Mouse (Mus musculus) kidney, postnatal 4 days (tissue): ENCODE results near the gene Nr6a1.
A peak's percentile ranks its signal among the peaks of the same experiment; 100 is the strongest.

Source experiments
- DNase-seq, 2 experiments: peaks; one replicate each; pipeline ENCODE4 v3.0.0; 2021; ENCODE audit warnings: mixed read lengths in 2 of 2

The Nr6a1 gene

DNA sequence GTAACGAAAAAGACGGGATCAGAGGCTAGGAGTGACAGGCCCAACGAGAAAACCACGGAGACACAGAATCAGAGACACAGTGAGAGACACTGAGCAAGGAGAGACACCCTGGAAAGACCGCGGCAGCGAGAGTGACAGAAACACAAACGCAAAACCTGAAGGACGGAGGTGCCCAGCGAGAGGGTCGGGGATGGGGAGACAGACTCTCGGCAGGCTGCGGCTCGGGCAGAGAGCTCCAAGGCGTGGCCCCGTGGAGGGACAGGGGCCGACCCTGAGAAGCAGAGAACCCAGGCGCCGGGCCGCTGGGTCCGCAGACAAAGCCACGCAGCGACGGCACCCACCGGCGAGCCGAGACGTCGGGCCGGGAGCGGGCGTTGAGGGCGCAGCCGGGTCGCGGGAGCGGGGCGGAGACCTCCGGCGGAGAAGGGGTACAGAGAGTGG is 216.0 kb downstream of the Nr6a1 start:
- peak; percentile 25 to 37 for DNase-seq

DNA sequence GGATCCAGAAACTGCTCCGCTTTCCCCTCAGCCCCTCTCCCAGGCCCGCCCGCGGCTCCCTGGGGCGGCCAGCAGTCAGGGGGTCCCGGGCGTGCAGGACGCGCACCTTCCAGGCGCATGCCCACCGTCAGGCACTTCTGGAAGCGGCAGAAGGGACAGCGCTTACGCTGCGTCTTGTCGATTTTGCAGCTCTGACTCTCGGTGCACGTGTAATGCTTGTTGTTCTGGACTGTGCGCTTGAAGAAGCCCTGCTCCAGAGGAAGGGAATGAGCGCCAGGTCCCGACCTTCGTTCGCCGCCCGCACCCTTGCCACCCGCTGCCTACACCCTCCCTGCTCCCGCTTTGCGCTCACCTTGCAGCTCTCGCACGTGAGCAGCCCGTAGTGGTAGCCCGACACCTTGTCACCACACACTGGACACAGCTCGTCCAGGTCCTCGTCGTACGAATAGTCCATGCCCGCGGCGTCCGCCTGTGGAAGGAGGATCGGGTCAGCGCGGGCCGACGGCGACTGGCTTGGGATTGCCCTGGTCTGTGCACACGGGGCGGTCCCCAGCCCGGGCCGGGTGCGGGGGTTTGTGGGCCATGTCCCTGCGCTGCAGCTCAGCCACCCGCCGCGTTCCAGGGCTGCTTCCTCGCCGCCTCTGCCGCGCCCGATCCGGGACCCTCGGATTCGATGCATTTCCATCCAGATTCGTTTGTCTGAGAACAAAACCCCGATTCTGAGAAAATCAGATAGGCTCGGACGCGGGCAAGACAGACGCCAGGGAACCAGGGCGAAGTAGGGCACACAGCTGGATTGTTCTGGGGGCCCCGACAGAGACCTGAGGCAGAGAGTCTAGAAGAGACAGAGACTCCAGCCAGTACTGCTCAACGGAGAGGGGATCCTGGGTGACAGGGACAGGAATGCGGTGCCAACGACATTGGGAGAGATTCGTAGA is 216.9 kb downstream of the Nr6a1 start:
- peak; percentile 54 to 70 for DNase-seq

GRCm38 (mm10) chr2:38708907-38709688 is 218.4 kb downstream of the Nr6a1 start:
- peak; percentile 68 to 69 for DNase-seq

- DNase-seq, result peak; percentile 31 to 55
Observed at GRCm38 (mm10) chr2:38706661-38707060, 220.8 kb downstream of the Nr6a1 start.

DNA sequence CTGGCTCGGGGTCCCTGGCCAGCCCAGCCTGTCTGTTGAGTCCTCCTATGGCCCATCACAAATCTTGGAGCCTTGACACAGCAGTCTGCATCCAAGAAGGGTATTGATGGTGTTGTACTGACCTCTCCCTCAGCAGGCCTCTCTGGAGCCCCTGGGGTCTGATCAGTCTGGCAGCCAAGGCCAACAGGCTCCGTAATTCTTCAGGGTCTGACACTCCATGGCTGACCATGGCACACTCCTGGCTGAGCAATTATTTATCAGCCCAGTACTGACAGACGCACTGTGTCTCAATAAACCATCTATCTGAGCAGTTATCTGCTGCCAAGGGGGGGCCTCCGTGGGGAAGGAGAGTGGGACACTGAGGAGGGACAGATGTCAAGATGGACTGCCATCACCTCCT is 222.5 kb downstream of the Nr6a1 start:
- no peak for DNase-seq

DNA sequence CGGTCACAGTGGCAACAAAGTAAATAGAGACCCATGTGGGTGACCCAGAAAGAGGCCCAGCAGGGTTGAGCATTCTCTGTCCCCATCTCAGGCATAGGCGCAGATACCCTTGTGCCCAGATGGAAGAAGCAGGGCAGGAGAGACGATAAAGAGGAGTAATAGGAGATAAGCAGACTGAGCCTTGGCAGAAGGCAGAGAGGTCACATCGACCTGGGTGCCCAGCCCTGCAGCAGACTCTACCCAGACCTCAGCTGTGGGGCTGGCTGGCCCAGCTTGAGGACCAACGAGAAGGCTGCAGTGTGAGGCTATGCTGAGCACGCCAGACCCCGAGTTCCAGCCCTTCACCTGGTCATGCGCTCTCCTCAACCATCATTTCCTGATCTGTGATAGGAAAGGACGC is 223.2 kb downstream of the Nr6a1 start:
- DNase-seq, result no peak

- DNase-seq, result no peak
Observed at GRCm38 (mm10) chr2:38700177-38700576, 227.3 kb downstream of the Nr6a1 start.

GRCm38 (mm10) chr2:38698623-38699022 is 228.9 kb downstream of the Nr6a1 start:
- DNase-seq, result no peak

DNA sequence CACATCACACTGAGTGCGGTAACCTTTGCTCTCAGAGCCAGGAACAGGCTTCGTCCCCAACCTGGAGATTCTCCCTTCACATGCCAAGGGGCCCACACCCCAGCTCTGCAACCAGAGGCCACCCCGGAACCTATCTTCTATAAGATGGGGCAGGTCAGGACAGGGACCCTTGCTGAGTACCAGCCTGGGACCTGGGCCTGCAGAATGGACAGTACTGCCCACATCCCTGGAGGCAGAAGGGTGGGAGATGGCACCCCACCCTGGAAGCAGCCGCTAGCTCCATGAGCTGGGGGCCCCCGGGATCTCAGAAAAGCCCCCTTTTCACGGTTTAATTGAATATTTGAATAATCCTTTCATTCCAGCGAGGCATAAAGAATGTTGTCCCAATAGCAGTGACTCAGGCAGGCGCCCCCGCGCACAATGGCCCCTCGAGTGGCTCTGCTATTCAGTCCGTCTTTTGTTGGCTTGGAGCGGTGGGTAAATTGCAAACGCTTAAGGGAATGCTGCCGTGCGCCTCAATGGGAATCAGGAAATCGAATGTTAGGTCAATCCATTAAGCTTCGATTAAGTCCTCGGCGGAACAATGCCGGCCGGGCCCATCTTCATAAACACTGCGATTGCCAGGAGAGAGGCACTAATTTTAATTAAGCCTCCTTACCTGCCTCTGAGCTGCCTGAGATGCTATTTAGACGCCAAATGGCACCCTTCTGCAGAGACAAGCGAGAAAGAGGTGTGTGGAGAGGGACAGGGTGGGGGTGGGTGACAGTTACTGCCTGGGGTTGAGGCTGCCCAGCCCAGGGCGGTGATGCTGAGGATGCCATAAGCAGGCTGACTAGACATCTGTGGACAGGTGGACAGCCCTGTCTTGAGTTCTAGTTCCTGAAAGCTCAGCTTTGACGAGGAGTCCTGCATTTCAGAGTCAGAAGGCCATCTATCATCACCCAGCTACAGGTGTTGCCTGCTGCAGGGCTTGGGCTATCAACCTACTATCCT is 230.1 kb downstream of the Nr6a1 start:
- DNase-seq, result no peak

GRCm38 (mm10) chr2:38695770-38696169 is 231.7 kb downstream of the Nr6a1 start:
- DNase-seq, result no peak

DNA sequence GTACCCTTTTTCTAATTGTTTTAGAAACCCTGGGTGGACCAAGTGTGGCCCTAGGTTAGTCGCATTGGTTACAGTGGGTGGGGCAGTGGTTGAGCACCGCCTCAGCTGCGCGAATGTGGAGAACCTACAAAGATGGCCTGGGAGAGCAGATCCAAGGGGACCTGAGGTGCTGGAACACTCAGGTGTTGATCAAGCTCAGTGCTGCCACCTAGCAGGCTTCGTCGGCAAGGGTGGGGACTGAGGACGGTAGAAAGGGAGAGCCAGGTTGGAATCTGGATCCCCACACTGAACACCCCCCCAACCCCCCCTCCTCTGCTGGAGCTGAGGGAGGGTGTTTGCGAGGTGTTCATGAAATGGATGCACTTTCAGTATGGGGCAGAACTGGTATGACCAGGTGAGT is 235.9 kb downstream of the Nr6a1 start:
- peak; percentile 78 to 79 for DNase-seq

GRCm38 (mm10) chr2:38689881-38690280 is 237.6 kb downstream of the Nr6a1 start:
- DNase-seq, result no peak

GRCm38 (mm10) chr2:38688791-38689520 is 238.5 kb downstream of the Nr6a1 start:
- DNase-seq, result peak; percentile 62 to 75

DNA sequence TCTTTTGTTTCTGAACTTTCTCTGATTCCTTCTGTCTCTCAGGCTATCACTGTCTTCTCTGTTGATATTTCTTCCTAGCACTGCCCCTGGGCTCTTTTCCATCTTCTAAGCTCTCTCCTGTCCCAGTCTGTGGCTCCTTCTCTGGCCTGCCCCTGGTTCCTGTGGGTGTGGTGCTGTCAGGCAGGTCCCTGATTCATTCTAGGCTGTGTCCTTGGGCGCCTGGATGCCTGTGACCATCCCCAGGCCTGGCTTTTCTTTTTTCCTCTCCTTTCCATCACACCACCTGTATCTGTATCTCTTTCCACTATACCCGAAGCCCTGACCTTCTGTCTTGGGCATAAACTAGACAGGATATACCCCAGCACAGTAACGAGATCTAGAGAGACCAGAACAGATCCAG is 241.7 kb downstream of the Nr6a1 start:
- no peak for DNase-seq

DNA sequence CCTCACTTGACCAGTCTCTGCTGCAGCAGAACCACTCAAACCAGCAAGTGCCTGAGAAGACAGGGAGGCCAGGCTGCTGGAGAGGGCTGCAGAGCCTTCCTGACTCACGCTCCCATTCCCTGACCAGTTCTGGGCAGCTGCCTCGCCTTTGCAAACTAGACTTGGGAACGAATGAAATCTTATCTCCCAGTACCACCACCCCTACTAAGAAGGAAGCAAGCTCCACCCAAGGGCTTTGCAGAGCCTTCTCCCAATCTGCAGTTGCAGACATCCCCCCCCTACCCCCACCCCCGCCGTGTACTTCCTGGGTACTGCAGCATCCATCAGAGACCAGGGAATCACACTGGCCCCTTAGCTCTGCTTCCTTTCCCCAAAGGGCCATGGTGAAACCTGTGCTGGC is 244.4 kb downstream of the Nr6a1 start:
- no peak for DNase-seq

DNA sequence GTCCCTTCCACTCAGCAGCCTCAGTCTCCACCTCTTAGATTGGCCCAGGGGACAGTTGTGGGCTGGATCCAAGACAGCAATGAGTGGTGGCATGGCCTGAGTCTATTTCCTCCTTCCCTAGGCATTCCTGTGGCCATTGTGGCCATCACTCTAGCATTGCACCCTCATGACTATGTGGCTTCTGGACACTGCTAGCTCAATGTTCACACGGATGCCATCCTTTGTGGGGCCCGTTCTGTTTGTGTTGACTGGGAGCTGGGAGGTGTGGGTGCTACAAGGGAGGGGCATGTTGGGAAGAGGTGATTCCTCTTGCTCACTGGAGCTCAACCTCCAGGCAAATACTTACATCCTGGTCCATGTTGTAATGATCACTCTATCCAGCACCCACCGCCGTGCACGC is 245.3 kb downstream of the Nr6a1 start:
- DNase-seq, result no peak

DNA sequence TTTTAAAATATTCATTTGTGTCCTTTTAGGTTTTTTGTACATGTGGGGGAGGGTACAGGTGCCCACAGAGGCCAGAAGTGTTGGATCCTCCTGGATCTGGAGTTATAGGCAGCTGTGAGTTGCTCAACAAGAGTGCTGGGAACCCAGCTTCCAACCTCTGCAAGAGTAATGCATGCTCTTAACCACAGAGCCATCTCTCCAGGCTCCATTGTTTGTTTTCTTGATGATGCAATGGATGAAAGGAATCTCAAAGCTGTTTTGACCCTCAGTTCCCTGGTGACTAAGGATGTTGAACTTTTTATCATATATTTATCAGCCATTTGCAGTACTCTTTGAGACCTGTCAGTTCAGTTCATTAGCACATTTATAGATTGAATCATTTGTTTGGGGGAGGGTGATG is 248.5 kb downstream of the Nr6a1 start:
- no peak for DNase-seq

DNA sequence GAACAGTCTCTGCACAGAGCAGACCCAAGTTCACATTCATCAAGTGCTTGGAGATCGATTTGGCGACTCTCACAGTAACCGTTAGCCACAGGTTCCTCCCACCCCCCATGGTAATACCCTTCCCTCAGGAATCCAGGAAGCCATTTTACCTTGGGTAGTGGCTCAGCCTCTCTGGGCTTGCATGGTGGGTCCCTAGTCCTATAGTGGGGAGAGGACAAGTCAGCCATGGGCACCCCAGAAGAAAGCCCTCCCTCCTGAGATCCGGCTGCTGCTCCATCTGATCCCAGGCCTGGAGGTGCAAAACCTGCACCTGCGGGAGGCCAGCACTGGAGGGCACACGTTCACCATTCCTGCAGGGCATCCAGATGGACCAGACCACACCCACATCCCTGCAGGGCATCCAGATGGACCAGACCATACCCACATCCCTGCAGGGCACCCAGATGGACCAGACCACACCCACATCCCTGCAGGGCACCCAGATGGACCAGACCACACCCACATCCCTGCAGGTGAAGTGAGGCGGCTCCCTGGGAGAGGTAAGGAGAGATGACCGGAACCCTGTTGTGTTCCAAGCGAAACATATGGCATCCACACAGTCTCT is 252.0 kb downstream of the Nr6a1 start:
- DNase-seq, result peak; percentile 45 to 58
